Mouse (Mus musculus): ENCODE measurements at regions not wholly inside any gene's neighbourhood (a gene's known extent, or its start where the extent isn't known, plus 50 kb on each side); places are given as distances from the start of the nearest gene placed in this dataset.

- H3K36me3 ChIP-seq (replicated peaks; ENCODE audit: control insufficient read depth, insufficient read depth): no peaks in the 10 kb centered on the region
- H3K4me3 ChIP-seq (replicated peaks; ENCODE audit: low read length): no peak overlapping the region
- no peak overlapping the region for H3K27ac ChIP-seq
- no peaks in the 10 kb centered on the region for H3K9me3 ChIP-seq (ENCODE audit: control insufficient read depth, low read length)
- WGBS: 90% methylated on average over 6 of the region's 6 CpGs
- no peaks in the 10 kb centered on the region for H3K27me3 ChIP-seq (ENCODE audit: control insufficient read depth, insufficient read depth, low read length)
- no peaks in the 10 kb centered on the region for H3K4me1 ChIP-seq (replicated peaks; ENCODE audit: control insufficient read depth, insufficient read depth, low read length)
- DNase-seq (ENCODE audit: low spot score): no peak
- no peak overlapping the region for H3K4me2 ChIP-seq (replicated peaks)
- no peak for ATAC-seq (ENCODE audit: low FRiP score)
- no peak overlapping the region for H3K9ac ChIP-seq
Observed at GRCm38 (mm10) chr3:68815621-68816020, 53.8 kb upstream of the 1110032F04Rik start.

GRCm38 (mm10) chr3:68817321-68817720 lies 52.1 kb upstream of the 1110032F04Rik start:
- 68% methylated on average over 2 of the region's 2 CpGs for WGBS

More at GRCm38 (mm10) chr3:68817321-68817720, 52.1 kb upstream of the 1110032F04Rik start:
- H3K4me1 ChIP-seq (replicated peaks; ENCODE audit: control insufficient read depth, insufficient read depth, low read length): no peaks in the 10 kb centered on the region
- no peak for DNase-seq (ENCODE audit: low spot score)
- H3K9ac ChIP-seq: no peak overlapping the region
- no peak overlapping the region for H3K4me2 ChIP-seq (replicated peaks)
- H3K27ac ChIP-seq: no peak overlapping the region
- ATAC-seq (ENCODE audit: low FRiP score): no peak
- no peaks in the 10 kb centered on the region for H3K36me3 ChIP-seq (replicated peaks; ENCODE audit: control insufficient read depth, insufficient read depth)
- H3K4me3 ChIP-seq (replicated peaks; ENCODE audit: low read length): no peak overlapping the region
- no peaks in the 10 kb centered on the region for H3K27me3 ChIP-seq (ENCODE audit: control insufficient read depth, insufficient read depth, low read length)
- no peaks in the 10 kb centered on the region for H3K9me3 ChIP-seq (ENCODE audit: control insufficient read depth, low read length)
